Mouse (Mus musculus) erythroblast, embryonic 14.5 days (primary cell): Measurements from ENCODE around the gene Dnm1. TPM values are rescaled to one million over a fixed set of nuclear protein-coding genes. Genes with fewer than 3 reads are reported as not detected.
"Not testable (repeated sequence)": the region's sequence is repeated elsewhere in the genome, so short reads cannot be mapped to it uniquely, and the experiment has no call there.

ENCODE experiments used
- H3K27me3 ChIP-seq: 2 replicates; pipeline ENCODE4 v1.6.1; 2012; ENCODE audit warnings: inconsistent platforms; ENCODE audit not compliant: control insufficient read depth
- H3K36me3 ChIP-seq: 2 replicates; pipeline ENCODE4 v1.6.1; 2012; ENCODE audit warnings: mild to moderate bottlenecking, inconsistent platforms; ENCODE audit not compliant: control insufficient read depth
- H3K4me1 ChIP-seq: 2 replicates; pipeline ENCODE4 v1.6.1; 2012; ENCODE audit warnings: inconsistent platforms; ENCODE audit not compliant: control insufficient read depth
- H3K4me3 ChIP-seq: replicated peaks from 2 replicates; pipeline ENCODE3; 2012; ENCODE audit warnings: moderate library complexity, mild to moderate bottlenecking, inconsistent platforms
- H3K9me3 ChIP-seq: 2 replicates; pipeline ENCODE4 v1.6.1; 2012; ENCODE audit warnings: low read length, inconsistent platforms, mixed read lengths; ENCODE audit not compliant: control insufficient read depth
- GATA1 ChIP-seq: IDR thresholded peaks from 2 replicates; pipeline ENCODE4 v1.6.1; 2012; ENCODE audit warnings: low read length, inconsistent platforms, mixed read lengths
- TAL1 ChIP-seq: IDR thresholded peaks from 3 replicates; pipeline ENCODE4 v1.6.1; 2012; ENCODE audit warnings: low read length, inconsistent platforms, mixed read lengths
- polyA plus RNA-seq: library from polyadenylated mRNA; stranded (reverse); fragments of >175 nt; gene quantifications from 2 replicates; pipeline ENCODE4 v1.2.3, GENCODE M21; 2012

The Dnm1 gene
- polyA plus RNA-seq, 1 experiment, result 0.03 TPM

- Histone ChIP-seq H3K36me3 (peaks cover 99% of the 10 kb centered on the region), H3K27me3 (no peaks in the 10 kb centered on the region), H3K4me3 (no peak overlapping the region), H3K4me1 (no peaks in the 10 kb centered on the region), H3K9me3 (no peaks in the 10 kb centered on the region)
- TF ChIP-seq GATA1, result no peak
Observed at GRCm38 (mm10) chr2:32302952-32303351, 50.2 kb downstream of the Dnm1 start.

GRCm38 (mm10) chr2:32299469-32299868 is 53.7 kb downstream of the Dnm1 start:
- H3K9me3 ChIP-seq, result no peaks in the 10 kb centered on the region
- TF ChIP-seq GATA1 (no peak), TAL1 (no peak)
- H3K36me3 ChIP-seq, result peaks cover 95% of the 10 kb centered on the region
- no peaks in the 10 kb centered on the region for H3K4me1 ChIP-seq
- no peak overlapping the region for H3K4me3 ChIP-seq
- no peaks in the 10 kb centered on the region for H3K27me3 ChIP-seq

DNA sequence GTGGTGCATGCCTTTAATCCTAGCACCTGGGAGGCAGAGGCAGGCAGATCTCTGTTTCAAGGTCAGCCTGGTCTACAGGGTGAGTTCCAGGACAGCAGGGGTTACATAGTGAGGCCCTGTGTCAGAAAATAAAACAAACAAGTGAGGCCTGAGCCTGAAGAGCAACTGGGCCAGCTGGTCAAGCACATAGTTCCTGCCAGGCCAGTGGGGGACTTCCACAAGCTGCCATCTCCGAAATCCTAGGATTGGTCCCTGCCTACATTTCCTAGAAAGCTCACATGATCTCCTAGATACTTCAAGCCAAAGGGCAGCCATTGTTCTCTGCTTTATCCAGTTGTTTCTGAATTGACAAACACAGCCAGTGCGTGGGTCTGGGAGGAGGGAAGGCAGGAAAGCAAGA is 57.3 kb downstream of the Dnm1 start:
- H3K4me1 ChIP-seq, H3K27me3 ChIP-seq, H3K9me3 ChIP-seq, H3K4me3 ChIP-seq: not testable (repeated sequence)
- H3K36me3 ChIP-seq, result peaks cover 89% of the 10 kb centered on the region

DNA sequence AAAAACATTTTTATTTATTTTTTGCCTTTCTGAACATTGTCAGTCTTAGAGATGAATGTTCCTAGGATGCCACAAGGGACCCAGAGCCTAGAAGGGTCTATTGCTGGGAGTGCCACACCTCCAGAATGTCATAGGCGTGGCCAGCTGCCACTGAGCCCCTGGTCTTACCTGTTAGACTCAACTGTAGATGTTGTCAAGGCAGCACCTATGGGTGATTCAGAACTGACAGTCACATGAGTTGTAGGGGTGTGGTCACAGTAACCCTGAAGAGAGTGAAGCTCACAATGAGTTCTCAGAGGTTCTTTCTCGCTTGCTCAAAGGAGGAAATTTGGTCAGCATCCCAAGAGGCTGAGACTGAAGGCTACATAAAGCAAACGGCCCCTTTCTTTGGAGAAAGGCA is 57.9 kb downstream of the Dnm1 start:
- TF ChIP-seq TAL1, result no peak
- TF ChIP-seq GATA1, result no peak
- Histone ChIP-seq H3K4me1 (peaks cover 2% of the 10 kb centered on the region), H3K36me3 (peaks cover 87% of the 10 kb centered on the region), H3K4me3 (no peak overlapping the region), H3K9me3 (no peaks in the 10 kb centered on the region), H3K27me3 (no peaks in the 10 kb centered on the region)

GRCm38 (mm10) chr2:32294348-32294747 is 58.8 kb downstream of the Dnm1 start:
- H3K36me3 ChIP-seq, result peaks cover 78% of the 10 kb centered on the region
- no peak overlapping the region for H3K4me3 ChIP-seq
- 0 out of 2 replicates have a peak, but pooled peaks cover 2% of the 10 kb centered on the region for H3K9me3 ChIP-seq
- H3K4me1 ChIP-seq, result peaks cover 8% of the 10 kb centered on the region
- H3K27me3 ChIP-seq, result no peaks in the 10 kb centered on the region
- no peak for TF ChIP-seq TAL1
- TF ChIP-seq GATA1, result no peak

GRCm38 (mm10) chr2:32289578-32289977 is 63.6 kb downstream of the Dnm1 start:
- H3K4me3 ChIP-seq, result peak overlapping the region; percentile 83
- no peak for TF ChIP-seq TAL1
- TF ChIP-seq GATA1, result no peak
- no peaks in the 10 kb centered on the region for H3K27me3 ChIP-seq
- peaks cover 44% of the 10 kb centered on the region for H3K36me3 ChIP-seq
- 0 out of 2 replicates have a peak, but pooled peaks cover 2% of the 10 kb centered on the region for H3K9me3 ChIP-seq
- peaks cover 30% of the 10 kb centered on the region for H3K4me1 ChIP-seq

- H3K4me3 ChIP-seq, result peak overlapping the region; percentile 83
- TF ChIP-seq TAL1 (no peak), GATA1 (no peak)
- peaks cover 46% of the 10 kb centered on the region for H3K36me3 ChIP-seq
- H3K9me3 ChIP-seq, result 0 out of 2 replicates have a peak, but pooled peaks cover 2% of the 10 kb centered on the region
- peaks cover 30% of the 10 kb centered on the region for H3K4me1 ChIP-seq
- H3K27me3 ChIP-seq, result no peaks in the 10 kb centered on the region
Observed at GRCm38 (mm10) chr2:32288371-32288931, 64.7 kb downstream of the Dnm1 start.

- peaks cover 44% of the 10 kb centered on the region for H3K36me3 ChIP-seq
- peak within 1 kb of the TSS; percentile 83 for H3K4me3 ChIP-seq
- TF ChIP-seq GATA1, result no peak
- TF ChIP-seq TAL1, result no peak
- H3K9me3 ChIP-seq, result 0 out of 2 replicates have a peak, but pooled peaks cover 2% of the 10 kb centered on the region
- H3K27me3 ChIP-seq, result no peaks in the 10 kb centered on the region
- peaks cover 30% of the 10 kb centered on the region for H3K4me1 ChIP-seq
Observed at GRCm38 (mm10) chr2:32287923-32288367, 65.2 kb downstream of the Dnm1 start, which contains the start of gene Swi5. TSS of gene Swi5 (minus strand) at chr2:32288075.

- H3K9me3 ChIP-seq, result 0 out of 2 replicates have a peak, but pooled peaks cover 2% of the 10 kb centered on the region
- peaks cover 44% of the 10 kb centered on the region for H3K36me3 ChIP-seq
- H3K27me3 ChIP-seq, result no peaks in the 10 kb centered on the region
- H3K4me3 ChIP-seq, result peak within 1 kb of the TSS; percentile 83
- H3K4me1 ChIP-seq, result peaks cover 33% of the 10 kb centered on the region
- TF ChIP-seq GATA1 (no peak), TAL1 (no peak)
Observed at GRCm38 (mm10) chr2:32287334-32287840, 65.8 kb downstream of the Dnm1 start, which contains the start of gene Golga2. TSS of gene Golga2 (plus strand) at chr2:32287384.
